Mouse (Mus musculus): ENCODE data around the gene Rnf145. TPM values are rescaled to one million over a fixed set of nuclear protein-coding genes. Genes with fewer than 3 reads are reported as not detected.

The Rnf145 gene
- total RNA-seq, 2 experiments from 2014 or later, result 104 to 107 TPM

DNA sequence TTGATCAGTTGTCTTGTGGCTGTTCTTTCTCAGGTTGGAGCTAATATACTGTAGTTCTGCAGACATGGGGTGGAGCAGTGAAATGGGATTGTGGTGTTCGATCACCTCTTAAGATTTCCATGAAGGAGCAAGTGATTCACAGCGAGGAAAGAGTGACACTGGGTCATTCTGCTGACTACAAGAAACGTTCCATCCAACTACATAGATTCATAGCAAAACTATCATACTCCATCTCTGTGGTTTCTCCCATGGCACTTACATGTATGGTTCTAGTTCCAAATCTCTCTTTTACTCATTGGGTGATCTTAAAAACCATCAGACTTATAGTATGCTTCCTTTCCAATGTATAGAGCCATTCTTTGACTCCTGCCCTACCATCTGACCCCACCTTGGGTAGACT is 14.0 kb upstream of the Rnf145 start:
- DNase-seq (ENCODE audit: low spot score in 2 of 2), result no peak
- intact Hi-C loops (cut with DNase I), result no loop called here

GRCm38 (mm10) chr11:44508876-44509275 is 9.9 kb upstream of the Rnf145 start:
- intact Hi-C loops (cut with DNase I), result no loop called here
- no peak for DNase-seq (ENCODE audit: low spot score in 2 of 2)

- DNase-seq (ENCODE audit: low spot score in 2 of 2), result no peak
- intact Hi-C loops (cut with DNase I), result no loop called here
Observed at GRCm38 (mm10) chr11:44509906-44510305, 8.9 kb upstream of the Rnf145 start.

DNA sequence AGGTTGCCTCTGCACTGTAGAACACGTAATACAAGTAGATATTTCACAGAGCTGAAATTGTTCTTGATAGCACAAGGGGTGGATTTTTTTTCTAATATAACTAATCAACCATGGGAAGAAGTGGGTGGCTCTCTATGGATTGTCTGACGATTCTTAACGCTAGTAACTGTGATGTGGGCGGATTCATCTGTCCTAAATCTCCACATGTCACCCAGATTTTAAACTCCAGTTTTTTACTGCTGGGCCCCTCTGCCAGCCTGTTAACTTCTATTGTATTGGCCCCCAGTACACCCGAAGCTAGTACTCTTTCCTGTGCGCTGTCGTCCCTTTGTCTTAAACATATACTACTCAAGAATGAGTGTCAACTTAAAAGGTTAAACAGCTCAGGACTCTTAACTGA is 8.4 kb upstream of the Rnf145 start:
- intact Hi-C loops (cut with DNase I), result no loop called here
- DNase-seq (ENCODE audit: low spot score in 2 of 2), result no peak

DNA sequence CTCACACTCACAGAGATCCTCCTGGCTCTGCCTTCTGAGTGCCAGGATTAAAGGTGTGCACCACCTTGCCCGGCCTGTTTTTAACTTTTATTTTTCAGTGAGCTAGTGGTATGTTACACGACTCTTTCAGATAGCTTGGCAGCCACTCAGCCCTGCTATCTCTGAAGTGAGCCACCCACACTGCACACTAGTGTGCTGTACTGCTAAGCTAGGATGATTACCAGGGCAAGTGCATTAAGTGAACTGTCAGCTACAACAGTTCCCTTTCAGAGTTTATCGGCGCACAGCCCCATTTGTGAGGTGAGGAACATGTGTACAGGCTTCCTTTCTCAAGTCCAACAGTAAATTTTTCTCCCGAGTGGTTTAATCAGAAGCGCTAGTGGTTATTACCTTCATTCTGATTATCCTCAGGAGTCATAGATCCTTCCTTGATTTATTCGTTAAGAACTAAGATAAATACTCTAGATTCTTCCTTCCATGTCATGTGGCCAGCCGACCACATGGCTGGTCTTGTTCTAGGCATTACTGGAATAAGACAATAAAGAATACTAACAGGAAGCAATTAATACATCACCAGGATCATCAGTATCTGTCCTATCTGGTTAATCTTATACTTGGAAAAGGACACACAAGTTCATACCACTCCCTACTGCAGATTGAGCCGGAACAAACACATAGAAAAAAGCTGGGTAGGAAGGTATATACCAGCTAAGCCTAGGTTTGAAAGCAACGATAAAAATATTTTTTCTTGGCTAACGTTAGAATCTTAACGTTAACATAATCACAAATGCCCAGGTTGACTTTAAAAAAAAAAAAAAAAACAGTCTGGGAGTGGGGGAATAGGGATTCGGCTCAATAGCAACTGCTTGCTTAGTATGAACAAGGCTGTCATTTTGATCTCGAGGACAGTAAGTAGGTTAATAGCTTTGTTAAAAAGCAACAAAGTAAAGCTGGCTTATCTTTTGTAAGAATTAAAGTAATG is 6.4 kb upstream of the Rnf145 start:
- intact Hi-C loops (cut with DNase I), result no loop called here
- DNase-seq (ENCODE audit: low spot score in 2 of 2), result peak in 1 of 2 experiments; percentile 18

- no peak for DNase-seq (ENCODE audit: low spot score in 2 of 2)
- intact Hi-C loops (cut with DNase I), result no loop called here
Observed at GRCm38 (mm10) chr11:44513026-44513422, 5.7 kb upstream of the Rnf145 start.

GRCm38 (mm10) chr11:44514666-44515065 is 4.1 kb upstream of the Rnf145 start:
- intact Hi-C loops (cut with DNase I), result no loop called here
- DNase-seq (ENCODE audit: low spot score in 2 of 2), result no peak

GRCm38 (mm10) chr11:44516362-44516761 is 2.4 kb upstream of the Rnf145 start:
- DNase-seq (ENCODE audit: low spot score in 2 of 2), result no peak
- intact Hi-C loops (cut with DNase I), result no loop called here

DNA sequence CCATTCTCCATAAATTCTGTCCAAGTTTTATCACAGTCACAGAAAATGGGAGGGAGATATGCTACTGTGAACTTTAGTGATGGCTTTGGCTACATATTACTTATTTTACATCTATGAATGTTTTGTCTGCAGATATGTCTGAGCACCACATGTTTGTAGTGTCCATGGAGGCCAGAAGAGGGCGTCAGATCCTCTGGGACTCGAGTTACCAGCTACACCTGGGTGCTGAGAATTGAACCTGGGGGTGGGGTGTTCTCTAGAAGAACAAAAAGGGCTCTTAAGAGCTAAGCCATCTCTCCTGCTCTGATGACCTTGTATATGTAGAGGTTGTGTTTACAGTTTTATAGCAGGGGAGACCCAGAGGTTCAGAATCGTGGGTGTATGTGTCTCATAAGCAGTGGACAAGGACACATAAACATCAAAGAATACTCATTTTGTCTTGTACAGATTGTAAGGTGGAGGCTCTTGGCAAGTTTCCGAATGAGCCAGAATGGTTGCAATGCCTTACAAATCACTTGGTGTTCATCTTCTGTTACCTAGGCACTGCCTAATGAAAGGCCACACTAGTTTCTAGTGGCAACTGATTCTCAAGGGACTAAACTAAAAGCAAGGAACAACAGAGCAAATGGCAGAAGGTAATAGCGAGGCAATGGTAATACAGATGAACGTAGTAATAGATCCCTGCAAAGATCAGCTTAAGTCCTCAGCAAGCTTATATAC is 1.0 kb upstream of the Rnf145 start:
- DNase-seq (ENCODE audit: low spot score in 2 of 2), result no peak
- intact Hi-C loops (cut with DNase I), result no loop called here

GRCm38 (mm10) chr11:44519096-44519949 is 559 bp downstream of the Rnf145 start:
- intact Hi-C loops (cut with DNase I), result loop anchor here (1.0 kb wide), 1 partner anchor 49 kb away; the partner anchor contains the start of gene Ublcp1
- peak in 1 of 2 experiments; percentile 45 for DNase-seq (ENCODE audit: low spot score in 2 of 2)

GRCm38 (mm10) chr11:44519950-44520761 is 1.4 kb downstream of the Rnf145 start:
- intact Hi-C loops (cut with DNase I), result loop anchor here (1.0 kb wide), 1 partner anchor 50 kb away; the partner anchor contains the start of gene Ublcp1
- peak; percentile 65 to 71 for DNase-seq (ENCODE audit: low spot score in 2 of 2)

GRCm38 (mm10) chr11:44522594-44522993 is 3.8 kb downstream of the Rnf145 start:
- intact Hi-C loops (cut with DNase I), result no loop called here

DNA sequence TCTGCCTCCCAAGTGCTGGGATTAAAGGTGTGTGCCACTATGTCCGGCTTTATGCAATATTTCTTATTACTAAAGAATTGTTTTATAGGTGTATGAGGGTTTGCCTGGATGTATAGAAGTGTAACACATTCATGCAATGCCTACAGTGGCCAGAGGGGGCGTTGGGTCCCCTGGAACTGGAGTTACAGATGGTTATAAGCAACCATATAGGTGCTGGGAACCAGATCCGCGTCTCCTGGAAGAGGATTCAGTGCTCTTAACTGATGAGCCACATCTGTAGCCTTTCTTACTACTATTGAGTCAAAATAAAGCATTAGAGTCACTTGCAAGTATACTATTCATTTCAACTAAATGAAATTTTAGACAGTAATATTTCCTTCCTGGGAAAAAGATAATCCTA is 7.0 kb downstream of the Rnf145 start:
- intact Hi-C loops (cut with DNase I), result no loop called here
- DNase-seq (ENCODE audit: low spot score in 2 of 2), result no peak

More at GRCm38 (mm10) chr11:44522594-44522993, 3.8 kb downstream of the Rnf145 start:
- no peak for DNase-seq (ENCODE audit: low spot score in 2 of 2)

GRCm38 (mm10) chr11:44526654-44527263 is 8.0 kb downstream of the Rnf145 start:
- DNase-seq (ENCODE audit: low spot score in 2 of 2), result no peak
- intact Hi-C loops (cut with DNase I), result no loop called here

GRCm38 (mm10) chr11:44528560-44529199 is 9.9 kb downstream of the Rnf145 start:
- intact Hi-C loops (cut with DNase I), result no loop called here
- DNase-seq (ENCODE audit: low spot score in 2 of 2), result no peak

DNA sequence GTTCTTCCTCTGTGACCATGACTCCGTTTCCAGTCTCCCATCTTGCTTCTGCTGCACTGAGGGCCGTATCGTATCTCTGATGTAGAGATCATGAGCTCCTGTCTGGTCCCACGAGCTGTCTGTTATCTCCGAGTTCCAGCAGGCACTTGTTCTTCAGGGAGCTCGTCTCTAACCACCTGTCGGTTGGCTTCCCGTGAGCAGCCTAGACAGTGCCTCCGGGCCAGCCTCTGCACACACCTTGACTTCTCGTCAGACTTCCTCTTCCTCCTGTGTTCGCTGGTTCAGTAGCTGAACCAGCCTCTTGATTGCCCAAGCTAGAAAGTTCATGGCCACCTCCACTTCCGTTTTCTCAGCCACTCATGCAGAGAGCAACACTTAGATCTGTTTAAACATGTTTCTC is 10.4 kb downstream of the Rnf145 start:
- DNase-seq (ENCODE audit: low spot score in 2 of 2), result no peak
- intact Hi-C loops (cut with DNase I), result no loop called here

- intact Hi-C loops (cut with DNase I), result no loop called here
- DNase-seq (ENCODE audit: low spot score in 2 of 2), result no peak
Observed at GRCm38 (mm10) chr11:44529716-44530115, 11.0 kb downstream of the Rnf145 start.

DNA sequence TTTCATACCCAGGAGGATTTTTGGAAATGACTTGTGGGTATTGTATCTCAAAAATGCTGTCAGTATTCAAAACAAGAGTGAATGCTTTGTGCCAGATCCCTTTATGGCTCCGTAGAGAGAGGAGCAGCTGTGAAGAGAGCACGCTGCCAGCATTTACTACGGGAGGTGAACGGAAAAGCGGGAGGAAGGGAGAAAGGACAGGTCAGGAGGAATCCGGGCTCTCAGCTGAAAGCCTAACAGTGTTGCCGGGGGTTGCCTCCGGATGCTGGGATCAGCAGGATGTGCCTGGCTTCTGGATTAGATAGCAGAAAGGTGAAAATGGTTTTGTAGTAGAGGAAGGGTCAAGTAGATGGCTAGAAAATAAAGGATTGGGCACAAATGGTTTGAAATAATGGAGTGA is 11.6 kb downstream of the Rnf145 start:
- intact Hi-C loops (cut with DNase I), result no loop called here
- no peak for DNase-seq (ENCODE audit: low spot score in 2 of 2)
